Mouse (Mus musculus): ENCODE results near the gene Doc2g. TPM values are rescaled to one million over a fixed set of nuclear protein-coding genes. Genes with fewer than 3 reads are reported as not detected.
"Not testable (repeated sequence)": the region's sequence is repeated elsewhere in the genome, so short reads cannot be mapped to it uniquely, and the experiment has no call there.

Doc2g gene
- polyA plus RNA-seq (2014; fragmentation: Nextera tagmentation; extraction: Ambion mirVana), result 1.5 and 1.9 TPM in 2 replicates

- H3K9ac ChIP-seq (ENCODE audit: low read depth, low read length), result no peak within 1 kb of the TSS
- no peaks in the 10 kb centered on the region for H3K36me3 ChIP-seq (ENCODE audit: control insufficient read depth, insufficient read depth, low read length)
- WGBS, result 71% methylated on average over 1 of the region's 1 CpGs
- no peak within 1 kb of the TSS for H3K4me3 ChIP-seq (ENCODE audit: low read depth, low read length)
- no peak within 1 kb of the TSS for H3K4me2 ChIP-seq (replicated peaks; ENCODE audit: low read depth, low read length)
- H3K9me3 ChIP-seq (ENCODE audit: control insufficient read depth, low read length), result no peaks in the 10 kb centered on the region
- DNase-seq (ENCODE audit: low spot score) (no peak), ATAC-seq (ENCODE audit: low FRiP score) (no peak)
- no peaks in the 10 kb centered on the region for H3K27me3 ChIP-seq (ENCODE audit: control insufficient read depth, insufficient read depth, low read length)
- peaks cover 3% of the 10 kb centered on the region for H3K4me1 ChIP-seq (replicated peaks; ENCODE audit: control insufficient read depth, insufficient read depth, low read length)
- H3K27ac ChIP-seq (ENCODE audit: low read depth, low read length), result no peak within 1 kb of the TSS
These were observed at the start of gene Doc2g for GRCm38 (mm10) chr19:4003112-4003511. Doc2g (plus strand) TSS chr19:4003313.

GRCm38 (mm10) chr19:3955033-3955432 is 48.1 kb upstream of the Doc2g start:
- Histone ChIP-seq H3K9me3 (ENCODE audit: control insufficient read depth, low read length) (no peaks in the 10 kb centered on the region), H3K4me1 (replicated peaks; ENCODE audit: control insufficient read depth, insufficient read depth, low read length) (no peaks in the 10 kb centered on the region), H3K9ac (ENCODE audit: low read depth, low read length) (no peak overlapping the region), H3K4me2 (replicated peaks; ENCODE audit: low read depth, low read length) (no peak overlapping the region), H3K36me3 (ENCODE audit: control insufficient read depth, insufficient read depth, low read length) (no peaks in the 10 kb centered on the region), H3K27ac (ENCODE audit: low read depth, low read length) (no peak overlapping the region), H3K4me3 (ENCODE audit: low read depth, low read length) (no peak overlapping the region), H3K27me3 (ENCODE audit: control insufficient read depth, insufficient read depth, low read length) (no peaks in the 10 kb centered on the region)
- DNase-seq (ENCODE audit: low spot score), result no peak
- 78% methylated on average over 3 of the region's 3 CpGs for WGBS
- ATAC-seq (ENCODE audit: low FRiP score), result no peak

DNA sequence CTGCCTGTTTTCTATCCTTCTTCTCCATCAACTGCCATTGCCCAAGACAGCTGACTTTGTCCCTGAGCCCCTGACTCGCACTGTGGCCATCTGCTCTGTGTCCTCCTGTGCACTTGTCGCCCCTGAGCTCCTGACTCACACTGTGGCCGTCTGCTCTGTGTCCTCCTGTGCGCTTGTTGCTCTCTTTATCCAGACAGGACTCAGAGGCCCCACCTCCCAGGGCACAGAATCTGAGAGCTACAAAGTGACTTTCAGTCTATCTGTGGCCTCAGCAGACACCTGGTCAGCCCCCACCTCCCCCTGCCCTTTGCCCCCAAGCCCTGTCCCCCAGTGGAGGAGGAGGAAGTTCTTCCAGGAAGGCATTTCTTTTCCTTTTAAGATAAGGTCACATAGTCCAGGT is 47.3 kb upstream of the Doc2g start:
- ATAC-seq (ENCODE audit: low FRiP score) (no peak), DNase-seq (ENCODE audit: low spot score) (no peak)
- 53% methylated on average over 4 of the region's 4 CpGs for WGBS
- H3K9me3 ChIP-seq (ENCODE audit: control insufficient read depth, low read length), result no peaks in the 10 kb centered on the region
- H3K4me3 ChIP-seq (ENCODE audit: low read depth, low read length), result no peak overlapping the region
- no peaks in the 10 kb centered on the region for H3K4me1 ChIP-seq (replicated peaks; ENCODE audit: control insufficient read depth, insufficient read depth, low read length)
- no peak overlapping the region for H3K27ac ChIP-seq (ENCODE audit: low read depth, low read length)
- no peak overlapping the region for H3K9ac ChIP-seq (ENCODE audit: low read depth, low read length)
- no peaks in the 10 kb centered on the region for H3K36me3 ChIP-seq (ENCODE audit: control insufficient read depth, insufficient read depth, low read length)
- H3K4me2 ChIP-seq (replicated peaks; ENCODE audit: low read depth, low read length), result no peak overlapping the region
- no peaks in the 10 kb centered on the region for H3K27me3 ChIP-seq (ENCODE audit: control insufficient read depth, insufficient read depth, low read length)

GRCm38 (mm10) chr19:3957296-3958036 is 45.6 kb upstream of the Doc2g start:
- H3K27me3 ChIP-seq (ENCODE audit: control insufficient read depth, insufficient read depth, low read length); ATAC-seq (ENCODE audit: low FRiP score); H3K4me2 ChIP-seq (replicated peaks; ENCODE audit: low read depth, low read length); H3K4me1 ChIP-seq (replicated peaks; ENCODE audit: control insufficient read depth, insufficient read depth, low read length); H3K27ac ChIP-seq (ENCODE audit: low read depth, low read length); H3K36me3 ChIP-seq (ENCODE audit: control insufficient read depth, insufficient read depth, low read length); H3K9me3 ChIP-seq (ENCODE audit: control insufficient read depth, low read length); H3K9ac ChIP-seq (ENCODE audit: low read depth, low read length); H3K4me3 ChIP-seq (ENCODE audit: low read depth, low read length); DNase-seq (ENCODE audit: low spot score): not testable (repeated sequence)
- 87% methylated on average over 5 of the region's 5 CpGs for WGBS

DNA sequence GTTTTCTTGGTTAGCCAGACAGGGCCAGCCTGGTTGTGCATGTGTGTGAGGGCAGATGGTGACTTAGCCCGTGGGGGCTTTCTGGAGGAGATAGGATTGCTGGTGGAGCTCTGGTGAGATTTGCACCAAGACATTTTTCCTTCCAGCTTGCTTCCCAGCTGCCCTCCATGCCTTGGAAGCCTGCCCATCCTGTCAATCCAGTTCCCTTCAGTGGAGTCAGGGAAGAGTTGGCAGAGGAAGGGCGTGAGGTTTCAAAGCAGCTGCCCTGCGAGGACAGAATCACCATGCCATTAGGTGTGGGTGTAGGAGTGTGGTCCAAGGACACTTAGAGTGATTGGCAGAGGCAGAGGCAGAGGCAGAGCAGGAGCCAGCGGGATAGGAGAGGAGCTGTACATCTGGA is 44.6 kb upstream of the Doc2g start, which contains the start of gene Aldh3b3:
Gene Aldh3b3 (plus strand): TSS at position 176 of the 400 bp plus-strand sequence.
- H3K27ac ChIP-seq (ENCODE audit: low read depth, low read length), result no peak within 1 kb of the TSS
- no peak within 1 kb of the TSS for H3K9ac ChIP-seq (ENCODE audit: low read depth, low read length)
- no peak within 1 kb of the TSS for H3K4me2 ChIP-seq (replicated peaks; ENCODE audit: low read depth, low read length)
- no peaks in the 10 kb centered on the region for H3K4me1 ChIP-seq (replicated peaks; ENCODE audit: control insufficient read depth, insufficient read depth, low read length)
- no peaks in the 10 kb centered on the region for H3K9me3 ChIP-seq (ENCODE audit: control insufficient read depth, low read length)
- 78% methylated on average over 4 of the region's 4 CpGs for WGBS
- H3K27me3 ChIP-seq (ENCODE audit: control insufficient read depth, insufficient read depth, low read length), result no peaks in the 10 kb centered on the region
- DNase-seq (ENCODE audit: low spot score), result no peak
- no peaks in the 10 kb centered on the region for H3K36me3 ChIP-seq (ENCODE audit: control insufficient read depth, insufficient read depth, low read length)
- no peak for ATAC-seq (ENCODE audit: low FRiP score)
- H3K4me3 ChIP-seq (ENCODE audit: low read depth, low read length), result no peak within 1 kb of the TSS

DNA sequence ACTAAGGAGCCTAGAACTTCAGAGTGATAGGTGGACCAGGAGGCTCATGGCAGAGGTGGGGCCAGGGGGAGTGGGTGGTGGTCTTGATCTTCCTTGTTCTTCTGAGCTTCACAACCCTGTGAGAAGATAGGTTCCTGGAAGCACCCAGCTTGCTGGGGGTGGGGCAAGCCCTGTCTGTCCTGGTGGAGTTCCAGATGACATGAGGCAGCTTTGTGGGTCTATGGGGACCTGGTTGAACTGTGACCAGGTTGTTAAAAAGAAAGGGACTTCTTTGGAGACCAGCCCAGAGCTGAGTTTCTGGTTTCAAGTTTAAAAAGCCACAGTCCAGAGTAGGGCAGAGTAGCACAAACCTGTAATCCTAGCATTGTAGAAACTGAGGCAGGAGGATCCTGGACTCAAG is 44.1 kb upstream of the Doc2g start:
- DNase-seq (ENCODE audit: low spot score) (no peak), ATAC-seq (ENCODE audit: low FRiP score) (no peak)
- H3K27ac ChIP-seq (ENCODE audit: low read depth, low read length), result no peak overlapping the region
- H3K36me3 ChIP-seq (ENCODE audit: control insufficient read depth, insufficient read depth, low read length), result no peaks in the 10 kb centered on the region
- H3K9ac ChIP-seq (ENCODE audit: low read depth, low read length), result no peak overlapping the region
- no peaks in the 10 kb centered on the region for H3K9me3 ChIP-seq (ENCODE audit: control insufficient read depth, low read length)
- H3K4me2 ChIP-seq (replicated peaks; ENCODE audit: low read depth, low read length), result no peak overlapping the region
- no peak overlapping the region for H3K4me3 ChIP-seq (ENCODE audit: low read depth, low read length)
- H3K4me1 ChIP-seq (replicated peaks; ENCODE audit: control insufficient read depth, insufficient read depth, low read length), result no peaks in the 10 kb centered on the region
- no peaks in the 10 kb centered on the region for H3K27me3 ChIP-seq (ENCODE audit: control insufficient read depth, insufficient read depth, low read length)

DNA sequence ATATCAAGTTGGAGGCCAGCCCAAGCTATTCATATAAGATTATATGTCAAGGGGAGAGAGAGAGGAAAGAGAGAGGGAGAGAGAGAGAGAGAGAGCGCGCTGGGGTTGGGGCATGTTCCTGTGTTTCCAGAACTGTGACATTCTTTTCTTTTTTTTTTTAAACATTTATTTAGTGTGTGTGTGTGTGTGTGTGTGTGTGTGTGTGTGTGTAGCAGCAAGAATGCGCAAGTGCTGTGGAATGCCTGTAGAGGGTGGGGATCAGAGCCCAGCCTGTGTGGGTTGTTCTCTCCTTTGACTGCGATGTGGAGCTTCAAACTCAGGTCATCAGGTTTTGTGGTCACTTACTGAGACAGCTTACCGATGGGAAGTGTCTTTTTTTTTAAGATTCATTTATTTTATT is 42.9 kb upstream of the Doc2g start:
- no peak overlapping the region for H3K27ac ChIP-seq (ENCODE audit: low read depth, low read length)
- DNase-seq (ENCODE audit: low spot score) (no peak), ATAC-seq (ENCODE audit: low FRiP score) (no peak)
- H3K9me3 ChIP-seq (ENCODE audit: control insufficient read depth, low read length), result no peaks in the 10 kb centered on the region
- H3K36me3 ChIP-seq (ENCODE audit: control insufficient read depth, insufficient read depth, low read length), result no peaks in the 10 kb centered on the region
- 82% methylated on average over 5 of the region's 5 CpGs for WGBS
- no peak overlapping the region for H3K4me3 ChIP-seq (ENCODE audit: low read depth, low read length)
- no peak overlapping the region for H3K9ac ChIP-seq (ENCODE audit: low read depth, low read length)
- no peaks in the 10 kb centered on the region for H3K4me1 ChIP-seq (replicated peaks; ENCODE audit: control insufficient read depth, insufficient read depth, low read length)
- H3K27me3 ChIP-seq (ENCODE audit: control insufficient read depth, insufficient read depth, low read length), result no peaks in the 10 kb centered on the region
- no peak overlapping the region for H3K4me2 ChIP-seq (replicated peaks; ENCODE audit: low read depth, low read length)

- H3K4me1 ChIP-seq (replicated peaks; ENCODE audit: control insufficient read depth, insufficient read depth, low read length); H3K9ac ChIP-seq (ENCODE audit: low read depth, low read length); H3K27ac ChIP-seq (ENCODE audit: low read depth, low read length); H3K27me3 ChIP-seq (ENCODE audit: control insufficient read depth, insufficient read depth, low read length); H3K4me3 ChIP-seq (ENCODE audit: low read depth, low read length); H3K36me3 ChIP-seq (ENCODE audit: control insufficient read depth, insufficient read depth, low read length); DNase-seq (ENCODE audit: low spot score); H3K4me2 ChIP-seq (replicated peaks; ENCODE audit: low read depth, low read length); ATAC-seq (ENCODE audit: low FRiP score); H3K9me3 ChIP-seq (ENCODE audit: control insufficient read depth, low read length): not testable (repeated sequence)
- WGBS, result 89% methylated on average over 6 of the region's 6 CpGs
These were observed 41.3 kb upstream of the Doc2g start for GRCm38 (mm10) chr19:3961805-3962204.

GRCm38 (mm10) chr19:3962469-3962868 is 40.6 kb upstream of the Doc2g start:
- ATAC-seq (ENCODE audit: low FRiP score) (no peak), DNase-seq (ENCODE audit: low spot score) (no peak)
- Histone ChIP-seq H3K9me3 (ENCODE audit: control insufficient read depth, low read length) (no peaks in the 10 kb centered on the region), H3K9ac (ENCODE audit: low read depth, low read length) (no peak overlapping the region), H3K4me3 (ENCODE audit: low read depth, low read length) (no peak overlapping the region), H3K27me3 (ENCODE audit: control insufficient read depth, insufficient read depth, low read length) (no peaks in the 10 kb centered on the region), H3K27ac (ENCODE audit: low read depth, low read length) (no peak overlapping the region), H3K4me1 (replicated peaks; ENCODE audit: control insufficient read depth, insufficient read depth, low read length) (no peaks in the 10 kb centered on the region), H3K36me3 (ENCODE audit: control insufficient read depth, insufficient read depth, low read length) (no peaks in the 10 kb centered on the region), H3K4me2 (replicated peaks; ENCODE audit: low read depth, low read length) (no peak overlapping the region)
- 29% methylated on average over 2 of the region's 2 CpGs for WGBS
